Mouse (Mus musculus) midbrain, embryonic 15.5 days (tissue): ENCODE measurements at regions not wholly inside any gene's neighbourhood (a gene's known extent, or its start where the extent isn't known, plus 50 kb on each side); places are given as distances from the start of the nearest gene placed in this dataset.
"Not testable (repeated sequence)": the region's sequence is repeated elsewhere in the genome, so short reads cannot be mapped to it uniquely, and the experiment has no call there.

ENCODE experiments used
- ATAC-seq: fragments of 200-750 bp; cut with Nextera tagmentation; replicated peaks from 2 replicates; pipeline ENCODE4 v1.8.0; 2017; ENCODE audit warnings: moderate TSS enrichment
- H3K27ac ChIP-seq: fragments of 300-500 bp; sonication (generic); 2 replicates; pipeline ENCODE4 v1.5.1; 2015; ENCODE audit warnings: mild to moderate bottlenecking, inconsistent platforms
- H3K27me3 ChIP-seq: fragments of 300-500 bp; sonication (generic); replicated peaks from 2 replicates; pipeline ENCODE4 v1.6.1; 2015; ENCODE audit warnings: inconsistent platforms
- H3K36me3 ChIP-seq: fragments of 300-500 bp; sonication (generic); replicated peaks from 2 replicates; pipeline ENCODE4 v1.6.1; 2015; ENCODE audit warnings: inconsistent platforms
- H3K4me1 ChIP-seq: fragments of 300-500 bp; sonication (generic); 2 replicates; pipeline ENCODE4 v1.6.1; 2015; ENCODE audit warnings: inconsistent platforms
- H3K4me2 ChIP-seq: fragments of 300-500 bp; sonication (generic); 2 replicates; pipeline ENCODE4 v1.6.1; 2015; ENCODE audit warnings: inconsistent platforms, mild to moderate bottlenecking, moderate library complexity
- H3K4me3 ChIP-seq: fragments of 300-500 bp; sonication (generic); 2 replicates; pipeline ENCODE4 v1.5.1; 2015; ENCODE audit warnings: mild to moderate bottlenecking, inconsistent platforms
- H3K9ac ChIP-seq: fragments of 300-500 bp; sonication (generic); 2 replicates; pipeline ENCODE4 v1.6.1; 2015; ENCODE audit warnings: mild to moderate bottlenecking, inconsistent platforms
- H3K9me3 ChIP-seq: fragments of 300-500 bp; sonication (generic); 2 replicates; pipeline ENCODE4 v1.6.1; 2016; ENCODE audit warnings: inconsistent platforms
- WGBS: fragments of 180-500 bp; shearing (Covaris S2); methylation state at CpG from one replicate; pipeline ENCODE4 v1.1.7; 2015; ENCODE audit warnings: mixed read lengths; 5-methylcytosine and 5-hydroxymethylcytosine counted together

DNA sequence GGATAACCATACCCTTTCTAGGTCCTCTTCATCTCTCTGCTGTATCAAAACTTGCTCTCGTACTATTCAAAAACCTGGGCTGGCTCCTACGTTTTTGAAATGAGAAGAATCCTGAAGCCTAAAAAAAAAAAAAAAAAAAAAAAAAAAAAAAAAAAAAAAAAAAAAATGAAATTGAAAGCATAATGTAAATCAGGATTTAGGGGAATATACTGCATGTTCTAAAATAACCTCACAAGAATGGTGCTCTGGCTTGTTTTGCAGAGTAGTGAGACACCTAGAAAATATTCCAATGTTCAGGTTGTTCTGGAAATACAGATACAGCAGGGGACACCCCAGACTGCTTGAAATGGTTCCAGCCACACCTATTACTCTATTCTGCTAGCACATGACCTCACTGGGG is 442.0 kb downstream of the Lmo7 start:
- Histone ChIP-seq H3K27ac (no peak overlapping the region), H3K4me3 (no peak overlapping the region), H3K27me3 (no peaks in the 10 kb centered on the region), H3K9me3 (no peaks in the 10 kb centered on the region), H3K9ac (no peak overlapping the region), H3K36me3 (no peaks in the 10 kb centered on the region), H3K4me1 (no peaks in the 10 kb centered on the region), H3K4me2 (no peak overlapping the region)
- ATAC-seq = no peak
- 77% methylated on average over 2 of the region's 2 CpGs for WGBS

DNA sequence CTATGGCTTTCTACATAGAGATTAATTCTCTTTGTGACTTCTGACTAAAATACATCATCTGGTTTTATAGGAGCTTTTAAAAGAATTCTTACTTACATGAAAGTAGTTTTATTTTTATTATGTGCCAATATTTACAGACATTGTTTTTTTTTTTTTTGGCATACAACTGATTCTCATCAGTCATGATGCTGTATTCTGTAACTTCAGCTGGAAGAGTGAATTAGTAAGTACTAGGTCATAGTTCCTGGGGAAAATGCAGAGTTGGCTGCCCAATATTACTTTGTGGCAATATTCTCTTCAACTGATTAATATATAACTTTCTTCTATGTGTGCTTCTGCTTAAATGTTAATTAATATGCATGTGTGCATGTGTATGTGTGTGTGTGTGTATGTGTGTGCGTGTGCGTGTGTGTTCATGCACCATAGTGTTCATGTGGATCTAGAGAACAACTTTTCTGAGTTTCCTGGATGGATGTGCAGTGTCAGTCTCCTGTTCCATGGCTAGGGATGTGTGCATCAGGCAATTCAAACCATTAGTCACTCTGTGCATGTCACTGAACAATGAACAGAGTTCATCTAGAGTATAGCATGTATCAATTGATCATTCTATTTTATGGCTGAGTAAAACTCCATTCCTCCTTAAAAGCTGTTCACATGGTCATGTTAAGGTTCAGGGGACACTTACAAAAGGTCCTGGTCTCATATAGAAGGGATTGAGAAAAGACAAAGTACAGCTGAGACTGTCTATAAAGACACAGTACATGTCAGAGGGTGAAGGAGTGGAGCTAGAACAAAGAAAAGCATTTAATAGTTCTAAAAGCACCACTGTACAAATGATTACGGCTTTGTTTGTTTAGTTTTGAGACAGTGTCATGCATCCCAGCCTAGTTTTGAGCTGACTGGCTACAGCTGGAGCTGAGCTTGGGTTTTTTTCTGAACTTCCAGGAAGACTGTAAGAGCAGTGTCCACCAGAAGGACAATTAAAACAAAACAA is 431.8 kb downstream of the Lmo7 start:
- H3K27me3 ChIP-seq = no peaks in the 10 kb centered on the region
- H3K4me3 ChIP-seq = no peak overlapping the region
- 82% methylated on average over 3 of the region's 3 CpGs for WGBS
- no peak overlapping the region for H3K27ac ChIP-seq
- H3K9me3 ChIP-seq = no peaks in the 10 kb centered on the region
- H3K4me2 ChIP-seq = no peak overlapping the region
- ATAC-seq = no peak
- no peak overlapping the region for H3K9ac ChIP-seq
- no peaks in the 10 kb centered on the region for H3K4me1 ChIP-seq
- H3K36me3 ChIP-seq = no peaks in the 10 kb centered on the region

DNA sequence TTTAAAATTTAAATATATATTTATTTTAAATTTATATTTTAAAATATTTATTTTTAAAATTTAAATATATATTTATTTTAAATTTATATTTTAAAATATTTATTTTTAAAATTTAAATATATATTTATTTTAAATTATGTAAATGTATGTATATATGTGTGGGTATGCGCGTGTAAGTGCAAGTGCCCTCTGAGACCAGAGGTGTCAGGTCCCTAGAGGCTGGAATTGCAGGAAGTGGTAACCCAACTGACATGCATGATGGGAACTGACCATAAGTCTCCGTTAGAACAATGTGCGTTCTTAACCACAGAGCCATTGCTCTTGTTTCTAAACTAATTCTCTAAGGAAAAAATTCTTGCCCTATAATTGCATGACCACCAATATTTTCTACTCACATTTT is 420.7 kb downstream of the Lmo7 start:
- not testable (repeated sequence) for H3K4me1 ChIP-seq, H3K4me3 ChIP-seq, H3K9me3 ChIP-seq, H3K36me3 ChIP-seq, H3K9ac ChIP-seq, H3K27me3 ChIP-seq, H3K4me2 ChIP-seq, ATAC-seq, H3K27ac ChIP-seq
- WGBS = 94% methylated on average over 4 of the region's 4 CpGs

DNA sequence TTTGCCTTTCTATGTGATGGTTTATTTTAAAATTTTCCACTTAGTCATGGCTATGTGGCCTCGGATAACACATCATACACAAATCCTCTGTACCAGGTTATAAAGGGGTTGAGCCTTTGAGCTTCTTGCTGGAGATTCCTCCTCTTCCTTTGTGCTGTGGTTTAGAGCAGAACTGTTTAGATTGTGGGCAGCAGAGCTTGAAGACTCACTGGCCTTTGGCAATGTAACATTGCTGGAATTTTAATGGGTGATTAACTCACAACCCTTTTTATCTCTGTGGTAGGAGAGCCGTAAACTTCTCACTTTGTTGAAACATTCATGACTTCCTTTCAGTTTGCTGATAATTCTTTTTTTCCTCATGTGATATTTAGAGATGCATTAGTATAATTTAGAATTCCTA is 413.0 kb downstream of the Lmo7 start:
- no peak for ATAC-seq
- no peaks in the 10 kb centered on the region for H3K9me3 ChIP-seq
- WGBS = 12% methylated on average over 2 of the region's 2 CpGs
- no peak overlapping the region for H3K4me3 ChIP-seq
- H3K4me1 ChIP-seq = no peaks in the 10 kb centered on the region
- H3K27me3 ChIP-seq = no peaks in the 10 kb centered on the region
- no peaks in the 10 kb centered on the region for H3K36me3 ChIP-seq
- H3K27ac ChIP-seq = no peak overlapping the region
- no peak overlapping the region for H3K9ac ChIP-seq
- no peak overlapping the region for H3K4me2 ChIP-seq

DNA sequence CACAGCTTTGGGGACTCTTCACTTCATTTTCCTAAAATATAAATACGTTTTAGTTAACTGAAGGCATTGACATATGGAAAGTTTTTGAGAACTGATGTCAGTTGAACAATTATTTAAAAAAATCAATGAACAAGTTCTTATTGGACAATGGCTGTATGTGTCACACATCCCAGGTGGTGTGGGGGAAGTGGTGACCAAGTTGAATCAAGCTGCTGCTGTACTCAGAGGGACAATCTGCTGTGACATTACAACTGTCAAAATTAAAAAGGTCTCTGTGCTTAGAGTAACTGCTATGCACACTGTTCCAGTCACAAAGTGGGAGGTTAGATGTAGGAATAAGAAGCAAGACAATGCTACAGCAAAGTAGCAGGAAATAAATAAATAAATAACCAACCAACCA is 409.2 kb downstream of the Lmo7 start:
- H3K9me3 ChIP-seq = no peaks in the 10 kb centered on the region
- no peak overlapping the region for H3K9ac ChIP-seq
- no peak for ATAC-seq
- H3K4me3 ChIP-seq = no peak overlapping the region
- no peaks in the 10 kb centered on the region for H3K4me1 ChIP-seq
- no peaks in the 10 kb centered on the region for H3K27me3 ChIP-seq
- no peak overlapping the region for H3K27ac ChIP-seq
- WGBS = 85% methylated on average over 1 of the region's 1 CpGs
- no peak overlapping the region for H3K4me2 ChIP-seq
- H3K36me3 ChIP-seq = no peaks in the 10 kb centered on the region

DNA sequence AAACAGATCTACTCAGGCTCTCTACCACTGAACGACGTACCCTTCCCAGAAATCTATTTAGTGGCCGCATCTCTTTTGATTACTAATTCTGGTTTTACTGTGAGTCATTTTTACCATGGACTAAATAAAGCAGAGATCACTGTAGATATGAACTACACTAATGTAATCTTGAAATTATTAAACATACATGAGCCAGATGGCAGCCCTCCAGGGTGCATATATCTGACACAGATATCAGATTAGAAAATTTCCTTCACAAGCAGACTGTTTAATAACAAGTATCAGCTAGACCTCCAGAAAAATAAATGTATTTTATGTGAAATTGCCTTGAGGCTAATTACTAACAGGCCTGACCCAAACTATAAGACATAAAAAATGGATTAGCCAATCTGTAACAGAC is 388.4 kb downstream of the Lmo7 start:
- Histone ChIP-seq H3K27me3 (no peaks in the 10 kb centered on the region), H3K36me3 (no peaks in the 10 kb centered on the region), H3K4me2 (no peak overlapping the region), H3K4me1 (no peaks in the 10 kb centered on the region), H3K9ac (no peak overlapping the region), H3K4me3 (no peak overlapping the region), H3K9me3 (no peaks in the 10 kb centered on the region), H3K27ac (no peak overlapping the region)
- no peak; the same call in 1 of the 2 replicates for ATAC-seq
- 58% methylated on average over 3 of the region's 3 CpGs for WGBS

DNA sequence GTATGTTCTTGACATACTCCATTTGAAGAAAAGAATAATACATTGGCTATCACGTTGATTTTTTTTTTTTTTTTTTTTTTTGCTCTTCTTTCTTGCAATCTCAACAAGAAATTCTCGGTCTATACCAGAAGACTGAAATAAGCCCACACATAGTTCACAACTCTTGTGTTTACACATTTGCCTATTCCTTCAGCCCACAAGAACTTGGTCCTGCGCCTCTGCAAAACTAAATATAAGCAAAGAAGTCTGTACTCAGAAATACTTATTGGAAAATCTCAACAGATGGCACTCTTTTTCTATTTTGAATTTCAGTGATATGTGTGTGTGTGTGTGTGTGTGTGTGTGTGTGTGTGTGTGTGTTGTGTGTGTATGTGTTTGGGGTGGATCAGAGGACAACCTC is 376.4 kb downstream of the Lmo7 start:
- 90% methylated on average over 3 of the region's 3 CpGs for WGBS
- H3K27ac ChIP-seq = no peak overlapping the region
- H3K9ac ChIP-seq = no peak overlapping the region
- no peaks in the 10 kb centered on the region for H3K9me3 ChIP-seq
- H3K4me3 ChIP-seq = no peak overlapping the region
- no peaks in the 10 kb centered on the region for H3K36me3 ChIP-seq
- no peaks in the 10 kb centered on the region for H3K27me3 ChIP-seq
- H3K4me2 ChIP-seq = no peak overlapping the region
- no peaks in the 10 kb centered on the region for H3K4me1 ChIP-seq
- ATAC-seq = no peak

DNA sequence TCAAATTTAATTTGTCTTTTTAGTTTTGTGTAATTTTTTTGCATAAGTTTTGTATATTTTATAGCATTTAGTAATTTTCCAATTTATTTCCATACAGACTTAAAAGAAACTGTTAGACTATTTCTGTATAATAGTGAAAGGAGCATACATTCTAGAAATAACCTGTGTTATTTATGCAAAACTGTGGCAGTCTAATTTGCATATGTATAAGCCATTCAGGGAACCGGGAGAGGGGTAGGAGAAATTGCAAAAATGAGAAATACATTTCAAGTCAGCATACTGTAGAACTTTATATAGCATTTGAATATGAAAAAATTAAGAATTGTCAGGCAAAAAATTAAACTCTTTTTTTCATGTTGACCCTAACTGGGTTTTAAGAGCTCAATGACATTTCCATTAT is 364.3 kb downstream of the Lmo7 start:
- 0 out of 2 replicates have a peak, but pooled peaks cover 2% of the 10 kb centered on the region for H3K4me1 ChIP-seq
- H3K9ac ChIP-seq = no peak overlapping the region
- 29% methylated on average over 1 of the region's 1 CpGs for WGBS
- H3K27ac ChIP-seq = no peak overlapping the region
- H3K9me3 ChIP-seq = no peaks in the 10 kb centered on the region
- no peaks in the 10 kb centered on the region for H3K36me3 ChIP-seq
- no peak overlapping the region for H3K4me2 ChIP-seq
- H3K4me3 ChIP-seq = no peak overlapping the region
- no peak for ATAC-seq
- no peaks in the 10 kb centered on the region for H3K27me3 ChIP-seq

DNA sequence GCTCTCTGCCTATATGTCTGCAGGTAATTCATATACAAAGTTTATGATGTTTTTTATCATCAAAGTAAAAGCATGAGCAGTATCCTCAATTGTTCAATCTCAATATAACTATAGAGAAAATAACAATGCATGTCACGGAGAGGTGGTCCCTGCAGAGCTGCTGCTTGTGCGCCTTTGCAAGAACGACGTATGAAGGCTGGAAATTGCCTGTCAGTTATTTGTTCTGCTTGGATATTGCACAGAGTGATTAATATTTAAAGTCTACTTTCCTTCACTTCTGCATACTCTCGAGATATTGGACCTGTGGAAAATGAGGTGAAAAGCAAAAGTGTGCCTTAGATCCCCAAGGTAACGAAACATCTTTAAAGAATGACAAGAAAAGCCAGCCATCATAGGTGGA is 362.8 kb downstream of the Lmo7 start:
- no peaks in the 10 kb centered on the region for H3K36me3 ChIP-seq
- H3K27me3 ChIP-seq = no peaks in the 10 kb centered on the region
- no peaks in the 10 kb centered on the region for H3K9me3 ChIP-seq
- no peak overlapping the region for H3K4me3 ChIP-seq
- no peak overlapping the region for H3K27ac ChIP-seq
- H3K4me1 ChIP-seq = 0 out of 2 replicates have a peak, but pooled peaks cover 2% of the 10 kb centered on the region
- no peak overlapping the region for H3K4me2 ChIP-seq
- peak; percentile 67; the same call in 1 of the 2 replicates for ATAC-seq
- no peak overlapping the region for H3K9ac ChIP-seq
- WGBS = 44% methylated on average over 6 of the region's 6 CpGs

DNA sequence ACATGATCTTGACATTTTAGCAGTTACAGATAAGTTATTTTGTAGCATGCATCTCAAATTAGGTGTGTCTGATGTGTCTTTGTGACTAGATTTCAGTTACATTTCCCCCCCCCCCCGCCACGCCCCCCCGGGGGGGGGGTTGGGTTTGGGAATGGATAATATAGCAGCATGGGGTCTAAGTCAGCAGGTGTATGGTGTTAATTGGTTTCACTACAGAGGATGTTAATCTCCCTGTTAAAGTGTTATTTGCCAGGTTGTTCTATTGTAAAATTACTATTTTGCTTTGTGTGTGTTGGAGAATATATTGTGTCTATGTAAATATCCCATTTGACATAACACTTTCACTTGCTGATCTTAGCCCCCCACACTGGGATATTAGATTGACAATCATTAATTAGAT is 319.2 kb downstream of the Lmo7 start:
- Histone ChIP-seq H3K4me1 (no peaks in the 10 kb centered on the region), H3K4me2 (no peak overlapping the region), H3K27ac (no peak overlapping the region), H3K27me3 (no peaks in the 10 kb centered on the region), H3K4me3 (no peak overlapping the region), H3K9ac (no peak overlapping the region), H3K9me3 (no peaks in the 10 kb centered on the region), H3K36me3 (no peaks in the 10 kb centered on the region)
- ATAC-seq = no peak
- 11% methylated on average over 3 of the region's 3 CpGs for WGBS

DNA sequence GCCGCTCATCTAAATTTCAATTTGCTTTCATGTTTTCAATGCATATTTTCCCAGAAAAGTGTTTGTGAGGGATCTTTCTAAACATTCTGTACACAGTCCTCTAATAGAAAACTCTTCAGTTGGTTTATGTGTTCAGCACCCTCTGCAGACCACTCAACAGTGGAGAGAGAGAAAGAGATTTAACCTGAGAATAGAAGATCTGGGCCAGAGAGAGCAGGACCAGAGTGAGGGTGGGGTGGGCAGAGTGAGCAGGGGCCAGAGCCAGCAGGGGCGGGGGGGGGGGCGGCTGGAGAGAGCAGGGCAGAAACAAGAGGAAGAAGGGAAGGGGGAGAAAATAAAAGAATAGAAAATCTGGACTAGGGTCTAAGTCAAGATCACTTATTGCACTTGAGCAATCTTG is 318.7 kb downstream of the Lmo7 start:
- no peak overlapping the region for H3K27ac ChIP-seq
- H3K9me3 ChIP-seq = no peaks in the 10 kb centered on the region
- H3K27me3 ChIP-seq = no peaks in the 10 kb centered on the region
- H3K4me2 ChIP-seq = no peak overlapping the region
- WGBS = 32% methylated on average over 3 of the region's 3 CpGs
- no peak overlapping the region for H3K9ac ChIP-seq
- H3K4me1 ChIP-seq = no peaks in the 10 kb centered on the region
- no peak for ATAC-seq
- no peak overlapping the region for H3K4me3 ChIP-seq
- no peaks in the 10 kb centered on the region for H3K36me3 ChIP-seq

DNA sequence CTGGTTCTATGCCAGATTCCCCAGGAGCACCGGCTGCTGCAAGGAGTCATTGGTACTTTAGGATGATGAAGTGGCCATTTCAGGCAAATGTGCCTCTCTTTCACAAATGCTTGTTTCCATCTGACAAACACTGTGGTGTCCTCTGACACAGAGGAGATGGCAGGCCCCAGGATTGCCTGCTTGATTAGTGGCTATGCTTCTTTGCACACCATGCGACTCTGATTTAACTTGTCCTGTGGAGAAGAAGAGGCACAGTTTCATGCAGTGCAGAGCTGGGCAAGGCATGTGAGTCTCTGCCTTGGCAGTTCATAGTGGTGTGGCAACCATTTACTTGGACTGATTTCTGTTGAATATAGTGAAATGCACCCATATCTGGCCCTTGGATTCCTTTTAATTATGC is 308.4 kb downstream of the Lmo7 start:
- no peaks in the 10 kb centered on the region for H3K36me3 ChIP-seq
- H3K4me2 ChIP-seq = no peak overlapping the region
- H3K27me3 ChIP-seq = no peaks in the 10 kb centered on the region
- no peaks in the 10 kb centered on the region for H3K9me3 ChIP-seq
- WGBS = 90% methylated on average over 2 of the region's 2 CpGs
- no peak overlapping the region for H3K4me3 ChIP-seq
- H3K4me1 ChIP-seq = no peaks in the 10 kb centered on the region
- H3K27ac ChIP-seq = no peak overlapping the region
- ATAC-seq = no peak
- no peak overlapping the region for H3K9ac ChIP-seq

DNA sequence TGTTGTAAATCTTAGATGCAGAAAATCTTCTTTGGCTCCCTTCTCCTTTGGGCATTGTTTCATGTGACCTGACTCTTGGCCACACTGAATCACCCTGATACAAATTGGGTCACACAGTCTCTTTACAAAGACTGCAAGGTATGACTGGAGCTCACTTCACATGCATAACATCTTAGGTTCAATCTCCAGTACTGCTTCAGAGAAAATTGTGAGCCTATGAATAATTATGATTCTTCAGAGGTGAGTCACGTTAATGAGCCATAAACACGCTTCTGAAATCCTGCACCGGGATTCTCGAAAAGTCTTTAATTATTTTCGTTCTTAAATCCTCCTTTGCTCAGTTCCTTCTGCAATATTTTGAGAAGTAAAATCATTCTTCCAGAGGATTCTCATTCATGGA is 307.7 kb downstream of the Lmo7 start:
- H3K4me1 ChIP-seq = no peaks in the 10 kb centered on the region
- H3K4me2 ChIP-seq = no peak overlapping the region
- H3K9ac ChIP-seq = no peak overlapping the region
- no peak for ATAC-seq
- H3K36me3 ChIP-seq = no peaks in the 10 kb centered on the region
- no peak overlapping the region for H3K4me3 ChIP-seq
- no peak overlapping the region for H3K27ac ChIP-seq
- H3K27me3 ChIP-seq = no peaks in the 10 kb centered on the region
- 94% methylated on average over 5 of the region's 5 CpGs for whole genome bisulfite sequencing
- H3K9me3 ChIP-seq = no peaks in the 10 kb centered on the region
